Mouse (Mus musculus) gastrocnemius, adult 2 months (tissue): ENCODE data around the gene Vmn2r97. TPM values are rescaled to one million over a fixed set of nuclear protein-coding genes. Genes with fewer than 3 reads are reported as not detected.
"Not testable (repeated sequence)": the region's sequence is repeated elsewhere in the genome, so short reads cannot be mapped to it uniquely, and the experiment has no call there.

Experiments
- DNase-seq: peaks from one replicate; pipeline ENCODE4 v3.0.0; 2022
- H3K27ac ChIP-seq: fragments of 200-600 bp; 2 replicates; pipeline ENCODE4 v1.8.1; 2022; ENCODE audit warnings: mild to moderate bottlenecking
- H3K4me3 ChIP-seq: fragments of 200-600 bp; 2 replicates; pipeline ENCODE4 v1.8.1; 2022; ENCODE audit warnings: mild to moderate bottlenecking, moderate library complexity
- CTCF ChIP-seq: fragments of 200-600 bp; IDR thresholded peaks from 2 replicates; pipeline ENCODE4 v1.8.1; 2022; ENCODE audit warnings: antibody characterized with exemption, mild to moderate bottlenecking, moderate library complexity
- intact Hi-C: fragments of 180-260 bp; cut with DNase I; formaldehyde crosslinking; loops from one replicate; pipeline ENCODE4 v1.15.1; 2025
- long read RNA-seq, 2 experiments: library from polyadenylated mRNA; stranded (forward); transcript quantifications; one replicate each; pipeline ENCODE4 v2.0.0; 2021
- total RNA-seq, 2 experiments: library from RNA; stranded (reverse); gene quantifications; 2 replicates each; pipeline ENCODE4 v1.2.3; 2021

Gene Vmn2r97
- not detected for total RNA-seq
- long read RNA-seq, experiment 1: 0 reads
- long read RNA-seq, experiment 2: 0 reads

- H3K27ac ChIP-seq, H3K4me3 ChIP-seq, DNase-seq, intact Hi-C loops: not testable (repeated sequence)
Measured at GRCm38 (mm10) chr17:18914000-18914399, at the start of gene Vmn2r97. Vmn2r97 (plus strand) TSS chr17:18914300.

GRCm38 (mm10) chr17:18882436-18882835, 31.7 kb upstream of the Vmn2r97 start:
- H3K4me3 ChIP-seq, H3K27ac ChIP-seq, intact Hi-C loops, DNase-seq: not testable (repeated sequence)

GRCm38 (mm10) chr17:18889745-18890329, 24.3 kb upstream of the Vmn2r97 start:
- intact Hi-C loops: no loop called here
- no peak for DNase-seq
- no peak overlapping the region for H3K27ac ChIP-seq
- no peak overlapping the region for H3K4me3 ChIP-seq
- TF ChIP-seq CTCF: no peak

- H3K27ac ChIP-seq: not testable (repeated sequence)
Measured at GRCm38 (mm10) chr17:18957800-18958199, 43.7 kb downstream of the Vmn2r97 start.

GRCm38 (mm10) chr17:18968371-18969275, 54.5 kb downstream of the Vmn2r97 start:
- intact Hi-C loops: no loop called here
- H3K27ac ChIP-seq: no peak overlapping the region
- H3K4me3 ChIP-seq: no peak overlapping the region
- DNase-seq: no peak
- TF ChIP-seq CTCF: no peak

More at GRCm38 (mm10) chr17:18957800-18958199, 43.7 kb downstream of the Vmn2r97 start:
- H3K4me3 ChIP-seq, intact Hi-C loops, DNase-seq: not testable (repeated sequence)

Other genes starting within 250 kb of the Vmn2r97 start
- not detected for gene Vmn2r98, start 139.2 kb downstream of the Vmn2r97 start, total RNA-seq